Mouse (Mus musculus) thymus, postnatal 14 days (tissue): ENCODE data around the gene Tpcn1.

ENCODE experiments used
- DNase-seq: peaks from one replicate; pipeline ENCODE4 v3.0.0; 2021

The Tpcn1 gene

DNA sequence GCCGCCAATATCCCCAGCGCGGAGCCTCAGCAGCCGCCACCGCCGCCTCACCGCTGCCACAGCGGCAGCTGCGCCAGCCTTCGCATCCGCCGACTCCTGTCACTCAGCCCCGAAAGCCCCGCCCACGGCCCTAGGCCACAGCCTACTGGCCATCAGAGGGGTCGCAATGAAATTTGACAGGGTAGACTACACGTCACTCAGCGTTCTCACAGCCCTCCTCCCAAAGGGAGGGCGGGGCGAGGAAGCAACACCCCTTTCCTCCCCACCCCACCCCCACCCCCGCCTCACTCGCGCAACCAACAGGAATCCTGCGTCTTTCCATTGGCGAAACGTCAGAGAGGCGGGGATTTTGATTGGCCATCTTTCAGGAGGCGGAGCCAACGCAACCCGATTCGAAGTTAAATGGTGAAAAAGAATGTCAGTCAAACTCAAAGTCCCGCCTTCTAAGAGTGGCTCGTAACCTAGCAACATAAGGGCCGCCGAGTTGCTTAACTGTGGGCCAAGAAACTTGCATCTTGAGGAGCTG, at the start of gene Tpcn1, which contains the start of gene Iqcd:
Gene Tpcn1 (minus strand): TSS at position 105 of the 526 bp plus-strand sequence.
Gene Iqcd (plus strand): TSS at position 448 of the 526 bp plus-strand sequence.
- peak; percentile 100 for DNase-seq

DNA sequence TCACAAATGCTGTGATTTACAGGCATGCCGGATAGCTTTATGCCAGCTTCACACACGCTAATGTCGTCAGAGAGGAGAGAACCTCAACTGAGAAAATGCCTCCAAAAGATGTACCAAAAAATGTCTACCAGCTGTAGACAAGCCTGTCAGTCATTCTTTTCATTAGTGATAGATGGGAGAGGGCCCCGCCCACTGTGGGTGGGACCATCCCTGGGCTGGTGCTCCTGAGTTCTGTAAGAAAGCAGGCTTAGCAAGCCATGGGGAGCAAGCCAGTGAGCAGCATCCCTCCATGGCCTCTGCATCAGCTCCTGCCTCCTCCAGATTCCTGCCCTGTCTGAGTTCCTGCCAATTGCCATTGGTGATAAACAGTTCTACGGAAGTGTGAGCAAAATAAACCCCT, 47.2 kb upstream of the Tpcn1 start:
- DNase-seq: no peak

DNA sequence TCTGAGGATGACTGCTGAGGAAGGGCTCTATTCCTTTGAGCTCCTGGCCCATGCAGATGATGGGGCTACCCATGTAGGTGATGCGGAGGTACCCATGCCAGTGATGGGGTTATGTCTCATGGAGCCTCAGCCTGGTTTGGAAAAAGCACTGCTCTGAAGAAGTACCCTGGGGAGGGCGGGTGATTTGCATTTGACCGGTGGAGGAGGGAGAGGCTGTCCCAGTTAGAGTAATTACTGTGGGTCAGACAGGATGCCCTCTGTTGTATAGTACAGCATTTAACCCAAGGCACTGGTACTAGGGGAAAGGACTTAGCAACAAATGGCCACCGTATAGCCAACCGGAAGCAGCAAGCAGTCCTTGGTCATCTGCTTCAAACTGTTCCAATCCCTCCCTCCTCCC, 46.4 kb upstream of the Tpcn1 start:
- no peak for DNase-seq

DNA sequence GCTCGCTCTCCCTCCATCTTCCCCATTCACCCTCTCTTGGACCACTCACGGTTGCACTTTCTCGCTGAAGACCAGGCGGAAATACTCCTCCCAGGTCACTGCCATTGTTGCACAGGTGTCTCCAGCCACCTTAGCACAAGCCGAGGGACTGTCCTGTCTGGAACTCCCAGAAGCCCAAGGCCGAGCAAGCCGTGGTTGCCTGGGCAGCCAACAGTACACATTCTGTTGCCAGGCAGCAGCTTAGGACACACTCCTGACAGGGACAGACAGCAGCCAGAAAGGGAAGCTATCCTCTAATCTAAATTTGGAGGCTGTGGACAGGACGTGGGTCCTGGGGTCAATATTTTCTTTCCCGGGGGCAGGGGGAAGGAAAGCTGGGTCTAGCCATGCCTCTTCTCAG, 45.7 kb upstream of the Tpcn1 start, which contains the start of gene Cfap73:
Gene Cfap73 (minus strand): TSS at position 105 of the 400 bp plus-strand sequence.
- DNase-seq: no peak

DNA sequence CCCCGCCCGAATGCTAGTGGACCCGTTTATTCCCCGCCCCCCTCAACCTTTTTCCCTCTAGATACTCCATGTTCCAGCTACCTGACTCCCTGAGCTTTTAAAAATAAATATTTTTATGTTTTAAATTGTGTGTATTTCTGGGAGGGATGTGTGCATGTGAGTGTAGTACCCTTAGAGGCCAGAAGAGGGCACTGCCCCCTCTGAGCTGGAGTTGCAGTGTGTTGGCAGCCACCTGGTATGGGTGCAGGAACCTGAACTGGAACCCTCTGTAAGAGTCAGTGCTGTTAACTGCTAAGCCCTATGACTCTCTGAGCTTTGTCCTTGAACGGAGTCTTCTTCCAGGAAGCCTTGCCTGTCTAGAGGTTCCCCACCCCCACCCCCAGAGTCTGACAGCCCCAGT, 43.4 kb upstream of the Tpcn1 start:
- DNase-seq: no peak

DNA sequence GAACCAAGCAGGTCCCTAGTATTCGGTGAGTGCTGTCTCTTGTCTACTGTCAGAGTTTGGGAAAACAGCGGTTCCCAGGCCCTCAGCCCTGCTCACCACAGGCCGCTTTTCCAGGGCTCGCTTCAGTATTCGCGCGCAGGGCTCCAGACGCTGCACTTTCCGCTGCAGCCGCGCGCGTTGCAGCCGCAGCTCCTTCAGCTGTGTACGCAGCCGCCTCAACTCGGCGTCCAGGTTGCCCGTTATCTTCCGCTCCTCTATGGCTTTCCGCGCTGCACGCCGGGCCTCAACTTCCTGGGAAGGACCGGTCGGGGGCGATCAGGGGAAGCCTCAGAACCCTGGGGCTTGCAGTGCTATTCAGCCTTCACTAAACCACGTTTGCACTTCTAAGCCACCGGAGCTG, 42.7 kb upstream of the Tpcn1 start:
- DNase-seq: peak; percentile 67

DNA sequence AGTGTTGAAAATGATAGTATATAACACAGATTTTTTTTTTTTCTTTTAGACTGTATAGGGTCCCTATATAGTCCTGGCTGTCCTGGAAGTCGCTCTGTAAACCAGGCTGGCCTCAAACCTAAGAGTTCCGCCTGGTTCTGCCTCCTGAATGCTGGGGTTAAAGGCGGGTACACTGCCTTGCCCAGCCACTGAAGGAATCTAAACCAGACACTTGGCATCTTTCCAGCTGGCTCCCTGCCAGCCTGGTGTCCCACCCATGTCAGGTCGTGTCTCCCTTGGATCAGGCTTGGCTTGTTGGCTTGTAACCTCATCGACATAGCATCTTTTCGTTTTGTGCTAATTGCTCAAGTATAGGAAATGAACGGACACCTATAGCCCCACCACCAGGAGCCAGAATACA, 40.2 kb upstream of the Tpcn1 start:
- no peak for DNase-seq

DNA sequence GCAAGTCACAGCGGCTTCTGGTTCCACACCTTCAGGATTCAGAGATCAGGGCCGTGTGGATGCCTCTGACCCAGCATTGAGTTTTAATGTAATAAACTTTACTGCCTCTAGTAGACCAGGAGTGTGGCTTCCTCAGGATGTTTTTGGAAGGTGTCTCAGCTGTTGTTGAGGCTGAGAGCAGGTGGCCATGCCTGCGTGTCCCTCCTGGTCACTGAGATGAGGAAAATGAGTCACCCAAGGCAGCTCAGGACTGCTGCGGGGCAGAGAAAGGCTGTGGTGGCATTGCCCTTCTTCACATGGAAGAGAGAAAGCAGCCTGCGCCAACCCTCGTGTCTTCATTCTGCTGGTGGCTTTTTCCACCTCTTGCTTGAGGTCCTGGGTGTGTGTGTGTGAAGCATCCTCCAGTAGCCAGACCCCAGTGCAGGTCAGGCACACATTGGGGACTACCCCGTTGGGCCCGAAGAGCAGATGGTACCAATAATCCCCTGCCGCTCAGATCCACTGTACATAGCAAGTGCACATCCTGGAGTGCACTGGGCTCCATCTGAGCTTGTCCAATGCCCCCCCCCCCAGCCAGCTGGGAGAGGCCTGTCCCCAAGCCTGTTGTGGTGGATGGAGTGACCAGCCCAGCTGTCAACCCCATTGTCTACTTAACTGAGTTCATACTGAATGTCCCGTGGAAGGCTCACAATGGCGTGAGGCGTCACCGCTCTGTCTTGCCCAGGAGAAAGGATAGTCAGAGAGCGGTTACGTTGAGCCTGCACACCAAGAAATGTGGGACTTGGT, 39.2 kb upstream of the Tpcn1 start:
- no peak for DNase-seq

DNA sequence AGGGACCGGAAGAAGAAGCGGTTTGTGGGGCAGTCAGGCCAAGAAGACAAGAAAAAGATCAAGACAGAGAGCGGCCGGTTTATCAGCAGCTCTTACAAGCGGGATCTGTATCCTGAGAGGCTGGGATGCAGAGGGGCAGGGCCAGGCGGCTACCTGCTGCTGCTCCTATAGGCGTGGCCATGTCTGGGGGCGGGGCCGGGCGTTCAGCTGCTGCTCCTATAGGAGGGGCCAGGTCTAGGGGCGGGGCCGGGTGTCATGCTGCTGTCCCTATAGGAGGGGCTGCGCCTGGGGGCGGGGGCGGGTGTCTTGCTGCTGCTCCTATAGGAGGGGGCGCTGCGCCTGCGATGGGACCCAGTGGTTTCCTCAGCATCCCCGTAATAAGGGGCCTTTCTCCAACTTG, 37.9 kb upstream of the Tpcn1 start:
- DNase-seq: peak; percentile 57

DNA sequence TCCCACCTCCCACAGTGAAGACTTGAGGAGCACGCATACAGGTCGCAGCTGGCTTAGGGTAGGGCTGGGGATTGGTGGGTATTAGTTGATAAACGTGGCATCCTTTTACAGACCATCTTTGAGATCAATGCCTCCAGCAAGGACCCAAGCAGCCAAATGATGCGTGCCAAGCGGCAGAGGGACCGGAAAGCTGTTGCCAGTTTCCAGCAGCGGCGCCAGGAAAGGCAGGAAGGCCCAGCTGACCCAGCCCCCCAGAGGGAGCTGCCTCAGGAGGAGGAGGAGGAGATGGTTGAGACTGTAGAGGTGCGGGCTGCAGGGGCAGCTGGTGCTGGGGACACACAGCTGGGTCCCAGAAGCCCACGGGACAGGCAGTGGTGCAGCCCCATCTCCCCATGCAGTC, 36.0 kb upstream of the Tpcn1 start:
- no peak for DNase-seq

DNA sequence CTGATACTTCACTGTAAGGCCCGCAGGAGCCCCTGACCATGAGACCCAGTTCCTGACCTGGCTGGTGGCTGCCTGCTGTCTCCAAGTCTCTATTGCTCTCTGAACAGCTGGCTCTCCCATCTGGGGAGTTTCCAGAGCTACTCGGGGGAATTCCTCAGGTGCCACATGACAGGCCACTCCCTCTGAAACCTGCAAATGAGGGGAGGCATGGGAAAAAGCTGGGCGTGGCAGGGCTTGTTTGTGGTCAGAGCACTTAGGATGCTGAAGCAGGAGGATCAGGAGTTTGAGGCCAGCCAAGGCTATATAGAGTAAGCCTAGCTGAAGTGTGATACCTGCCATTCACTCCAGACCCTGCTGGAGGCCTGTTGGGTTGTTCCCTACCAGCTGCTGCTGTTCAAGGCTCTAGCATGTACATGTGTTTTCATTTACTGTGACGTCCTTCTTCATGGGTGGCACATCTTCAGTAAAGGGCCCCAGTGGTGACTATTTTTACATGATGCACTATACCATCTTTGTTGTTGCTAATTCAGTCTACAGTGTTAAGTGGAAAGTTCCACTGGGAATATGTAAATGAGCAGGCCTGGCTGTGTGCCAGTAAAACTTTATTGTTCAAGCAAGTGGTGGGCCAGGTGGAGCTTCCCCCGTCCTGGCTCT, 33.9 kb upstream of the Tpcn1 start:
- DNase-seq: peak; percentile 51

DNA sequence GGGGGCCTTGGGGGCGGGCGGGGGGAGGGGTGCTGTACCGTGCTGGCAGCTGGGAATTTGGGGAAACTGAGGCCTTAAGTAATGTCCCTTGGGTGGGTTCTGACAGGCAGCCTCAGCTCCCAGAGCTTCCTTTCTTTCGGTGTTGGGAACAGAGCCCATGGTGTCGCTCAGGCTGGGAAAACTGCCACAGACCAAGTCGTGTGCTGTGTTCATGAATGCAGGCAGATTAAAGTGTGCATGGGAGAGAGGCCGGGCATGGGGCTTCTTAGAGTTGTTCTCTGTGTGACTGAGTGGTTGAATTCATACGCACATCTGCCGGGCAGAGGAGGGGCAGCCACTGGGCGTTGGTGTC, 33.3 kb upstream of the Tpcn1 start:
- DNase-seq: peak; percentile 44

DNA sequence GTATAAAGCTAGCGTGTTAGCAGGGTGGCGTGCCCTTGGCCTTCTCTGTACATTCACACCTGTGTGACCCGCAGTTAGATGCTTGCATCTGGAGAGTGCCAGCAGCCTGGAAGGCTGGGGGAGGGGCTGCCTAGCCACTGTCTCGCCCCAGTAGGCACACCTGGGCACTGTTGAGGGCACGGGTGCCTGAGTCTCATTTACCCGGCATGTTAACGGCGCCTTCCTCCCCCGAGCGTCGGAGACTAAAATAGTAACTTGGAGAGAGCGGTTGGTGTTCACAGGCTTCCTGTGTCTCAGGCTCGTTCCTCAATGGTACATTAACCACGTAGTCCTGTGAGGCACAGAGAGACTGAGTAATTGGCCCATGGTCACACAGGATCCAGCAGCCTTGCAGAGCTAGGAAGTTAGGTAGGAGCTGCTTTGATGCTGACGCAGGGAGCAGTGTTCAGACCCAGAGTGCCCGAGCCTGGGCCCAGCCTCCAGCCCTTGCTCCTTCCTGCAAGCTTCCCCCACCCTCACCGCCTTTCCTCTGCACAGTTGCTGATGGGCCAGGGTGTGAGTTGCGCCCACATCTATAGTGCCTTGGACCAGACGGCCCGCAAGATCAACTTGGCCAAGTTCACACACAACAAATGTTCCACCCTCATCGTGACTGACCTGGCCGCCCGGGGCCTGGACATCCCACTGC, 32.7 kb upstream of the Tpcn1 start:
- DNase-seq: peak; percentile 94

DNA sequence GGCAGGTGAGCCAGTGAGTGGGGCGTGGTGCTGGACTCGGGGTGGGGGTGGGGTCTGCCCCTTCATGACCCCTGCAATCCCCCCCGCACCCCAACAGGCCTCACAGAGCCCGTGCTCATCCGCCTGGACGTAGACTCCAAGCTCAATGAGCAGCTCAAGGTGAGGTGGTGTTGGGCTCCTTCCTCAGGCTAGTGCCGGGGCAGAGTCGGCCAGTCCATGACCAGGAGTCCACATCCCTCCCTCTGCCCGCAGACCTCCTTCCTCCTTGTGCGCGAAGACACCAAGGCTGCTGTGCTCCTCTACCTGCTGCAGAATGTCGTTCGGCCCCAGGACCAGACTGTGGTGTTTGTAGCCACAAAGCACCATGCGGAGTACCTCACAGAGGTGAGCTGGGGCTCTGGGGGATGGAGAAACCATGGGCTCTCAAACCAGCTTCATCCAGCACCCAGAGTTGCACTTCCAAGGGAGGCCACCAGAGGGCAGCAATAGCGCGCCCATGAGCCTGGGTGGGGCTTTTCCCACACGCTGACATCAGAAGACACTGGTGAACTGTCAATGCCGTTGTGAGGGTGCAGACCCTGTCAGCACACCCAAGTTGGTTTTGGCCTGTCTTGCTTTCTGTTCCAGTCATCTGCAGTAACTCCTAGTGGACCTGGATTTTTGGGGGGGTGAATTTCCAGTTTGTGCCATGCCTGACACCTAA, 32.1 kb upstream of the Tpcn1 start:
- peak; percentile 95 for DNase-seq

DNA sequence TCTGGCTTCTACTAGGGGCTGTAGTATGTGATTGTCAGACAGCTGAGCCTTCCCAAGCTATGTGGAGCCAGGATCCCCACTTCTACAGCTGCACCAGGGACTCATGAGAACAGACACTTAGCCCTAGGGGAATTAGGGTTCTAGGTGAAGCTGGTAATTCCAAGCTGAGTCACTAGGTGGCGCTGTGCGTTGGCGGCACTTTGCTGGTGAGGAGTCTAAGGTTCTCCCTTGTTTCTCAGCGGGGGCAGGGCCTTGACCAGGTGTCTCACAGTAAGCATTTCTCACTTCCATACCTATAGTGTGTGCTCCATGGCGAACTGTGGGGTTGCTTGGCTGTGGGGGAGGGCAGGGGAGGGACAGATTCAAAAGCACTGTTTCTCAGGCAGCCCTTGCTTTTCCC, 30.7 kb upstream of the Tpcn1 start:
- peak; percentile 89 for DNase-seq

DNA sequence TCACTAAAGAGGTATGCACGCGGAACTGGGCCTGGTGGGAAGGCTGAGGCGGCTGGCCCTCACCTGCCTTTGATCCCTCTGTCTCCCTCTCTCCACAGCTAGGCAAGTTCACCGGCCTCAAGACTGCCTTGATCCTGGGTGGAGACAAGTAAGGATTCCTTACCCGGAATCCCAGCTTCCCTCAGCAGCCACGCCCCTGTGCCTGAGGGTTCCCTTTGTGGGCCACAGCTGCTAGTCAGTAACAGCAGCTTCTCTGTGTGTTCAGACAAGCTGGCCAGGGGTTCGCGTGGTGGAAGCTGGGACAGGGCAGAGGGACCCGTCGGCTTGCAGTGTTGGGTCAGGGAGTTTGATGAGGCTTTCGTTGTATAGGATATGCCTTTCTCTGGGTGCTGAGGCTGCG, 30.3 kb upstream of the Tpcn1 start:
- no peak for DNase-seq

DNA sequence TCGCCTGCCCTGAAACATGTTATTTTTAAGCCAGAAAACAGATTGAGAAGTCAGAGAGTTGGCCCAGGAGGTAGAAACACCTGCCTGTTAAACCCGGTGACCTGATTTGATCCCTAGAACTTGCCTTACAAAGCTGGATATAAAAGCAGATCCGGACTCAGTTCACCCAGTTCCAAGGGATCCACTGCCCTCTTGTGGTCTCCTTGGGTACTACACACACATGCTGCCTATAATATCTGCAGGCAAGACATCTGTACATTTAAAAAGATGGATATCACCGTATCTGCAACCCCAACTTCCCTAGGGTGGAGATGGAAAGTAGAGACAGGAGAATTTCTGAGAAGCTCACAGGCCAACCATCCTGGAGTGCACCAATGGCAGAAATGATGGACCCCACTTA, 27.4 kb upstream of the Tpcn1 start:
- DNase-seq: peak; percentile 58

DNA sequence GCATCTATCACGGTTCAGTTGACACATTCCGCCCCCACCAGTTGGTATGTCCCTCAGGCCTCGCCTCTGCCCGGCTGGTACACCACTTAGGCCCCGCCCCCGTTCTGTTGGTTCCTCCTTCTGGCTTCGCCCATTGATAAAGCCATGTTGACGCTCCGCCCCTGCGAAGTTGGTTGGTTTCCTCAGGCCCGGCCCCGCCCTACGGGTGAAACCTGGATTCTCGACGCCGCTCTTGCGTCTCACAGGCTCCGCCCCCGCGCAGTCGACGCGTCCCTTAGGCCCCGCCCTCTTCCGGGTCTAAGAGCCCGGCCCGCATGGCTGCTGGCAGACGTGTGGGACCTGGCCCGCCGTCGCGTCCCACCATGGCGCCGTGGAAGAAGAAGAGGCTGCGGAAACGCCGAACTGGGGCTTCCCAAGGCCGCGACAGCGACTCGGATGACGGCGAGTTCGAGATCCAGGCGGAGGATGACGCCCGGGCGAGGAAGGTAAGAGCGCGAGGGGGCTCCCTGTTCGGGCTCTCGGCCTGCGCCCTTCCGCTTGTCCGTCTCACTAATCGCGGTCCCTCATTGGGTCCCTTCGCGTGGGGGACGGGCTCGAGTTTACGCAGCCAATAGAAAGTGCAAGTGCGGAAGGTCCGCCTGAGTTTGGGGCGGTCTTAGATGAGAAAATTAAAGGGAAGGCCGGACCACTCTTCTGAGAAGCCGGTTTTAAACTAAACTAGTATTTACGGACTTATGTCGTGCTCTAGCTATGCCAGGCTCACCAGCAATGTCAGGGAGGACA, 24.5 kb upstream of the Tpcn1 start:
- DNase-seq: peak; percentile 100

DNA sequence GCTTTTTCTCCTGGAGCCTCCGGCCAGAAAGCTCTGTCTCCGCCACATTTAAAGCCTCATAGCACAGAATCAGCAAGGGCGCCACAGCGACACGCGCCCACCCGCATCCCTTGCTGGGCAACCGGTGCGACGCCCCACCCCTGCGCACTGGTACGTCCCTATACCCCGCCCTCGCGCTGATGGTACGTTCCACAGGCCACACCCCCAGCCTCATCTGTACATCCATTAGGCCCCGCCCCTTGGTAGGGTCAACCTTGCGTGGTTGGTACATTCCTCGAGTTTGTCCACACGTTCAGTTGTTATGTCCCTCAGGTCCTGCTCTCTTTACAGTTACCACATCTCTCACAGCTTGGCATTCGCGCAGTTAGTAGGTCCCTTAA, 24.0 kb upstream of the Tpcn1 start, which contains the start of the genes Rita1 and Ddx54:
Gene Rita1 (minus strand): TSS at position 148 of the 380 bp plus-strand sequence.
Gene Ddx54 (plus strand): TSS at position 298 of the 380 bp plus-strand sequence.
- peak; percentile 99 for DNase-seq

DNA sequence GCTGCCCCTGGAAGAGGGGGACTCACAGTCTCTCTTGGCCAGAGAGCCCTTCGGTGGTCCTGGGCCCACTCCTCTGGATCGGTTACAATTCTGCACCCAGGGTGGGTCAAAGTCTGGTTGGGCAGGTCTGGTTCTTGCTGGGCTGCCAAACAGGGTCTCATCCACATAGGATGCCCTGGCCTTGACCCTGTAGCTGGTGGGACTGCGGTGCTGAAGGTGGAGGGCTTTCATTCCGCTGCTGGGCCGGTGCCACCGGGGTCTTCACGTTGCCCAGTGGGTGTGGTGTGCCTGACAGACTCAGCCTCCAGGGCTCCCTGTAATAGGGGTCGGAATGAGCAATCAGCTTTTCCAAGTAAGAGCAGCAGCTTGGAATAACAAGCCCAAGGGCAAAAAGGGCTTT, 22.9 kb upstream of the Tpcn1 start:
- no peak for DNase-seq

DNA sequence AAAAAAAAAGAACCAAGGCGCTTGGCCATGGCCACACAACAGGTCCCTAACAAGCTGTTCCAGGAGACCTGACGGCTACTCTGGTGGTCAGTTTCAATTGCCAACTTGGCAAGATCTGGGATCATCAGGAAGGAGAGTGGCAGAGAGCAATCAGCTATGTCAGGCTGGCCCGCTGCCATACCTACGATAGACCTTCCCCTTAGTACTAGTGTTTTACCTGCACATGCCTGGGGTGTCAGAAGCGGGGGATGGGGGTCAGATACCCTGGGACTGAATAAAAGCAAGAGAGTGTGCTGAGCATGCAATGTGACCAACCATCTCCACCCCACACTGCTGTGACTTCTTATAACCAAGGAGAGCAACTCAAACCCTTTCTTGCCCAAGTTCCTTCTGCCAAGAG, 22.4 kb upstream of the Tpcn1 start:
- no peak for DNase-seq

DNA sequence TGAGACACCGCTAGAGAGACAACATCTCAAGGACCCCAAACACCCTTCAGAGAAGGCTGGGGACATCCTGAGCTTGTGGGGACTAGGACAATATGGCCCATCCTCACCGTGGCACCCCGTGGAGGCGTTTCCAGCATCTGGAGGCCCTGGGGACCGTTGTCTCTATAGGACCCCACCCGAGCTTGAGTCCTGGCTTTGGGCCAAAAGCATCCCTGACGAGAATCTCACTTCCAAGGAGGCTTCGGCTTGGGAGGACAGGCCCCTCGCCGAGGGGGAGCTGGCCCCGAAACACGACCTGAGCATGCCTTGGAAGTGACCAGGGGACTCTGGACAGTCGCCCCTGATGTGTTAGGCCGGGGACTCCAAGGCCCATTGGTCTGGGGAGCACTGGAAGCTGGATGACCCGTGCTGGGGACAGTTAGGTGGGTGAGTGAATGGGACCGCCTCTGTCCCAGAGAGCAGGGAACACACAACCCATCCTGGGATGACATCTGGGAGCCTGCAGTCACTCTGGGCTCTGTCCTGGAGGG, 20.8 kb upstream of the Tpcn1 start:
- no peak for DNase-seq
